Mouse (Mus musculus): ENCODE results near the gene Kif1a.
"Not testable (repeated sequence)": the region's sequence is repeated elsewhere in the genome, so short reads cannot be mapped to it uniquely, and the experiment has no call there.

The Kif1a gene

DNA sequence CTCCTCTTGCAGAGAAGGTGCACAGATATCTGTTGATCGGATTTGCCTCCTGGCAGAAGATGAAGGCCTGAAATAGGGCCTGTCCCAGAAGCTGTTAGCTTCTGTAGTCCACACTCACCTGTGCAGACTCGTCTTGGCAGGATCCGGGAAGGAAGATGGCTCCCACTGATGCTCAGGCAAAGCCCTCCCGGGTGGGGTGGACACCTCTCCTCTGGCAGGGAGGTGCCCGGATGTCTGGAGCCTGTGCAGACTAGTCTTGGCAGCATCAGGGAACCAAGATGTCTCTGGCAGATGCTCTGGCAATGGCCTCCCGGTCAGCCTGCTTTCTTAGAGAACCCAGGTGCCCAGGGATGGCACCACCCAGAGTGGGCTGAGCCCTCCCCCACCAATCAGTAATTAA lies 131.0 kb downstream of the Kif1a start:
- not testable (repeated sequence) for DNase-seq (ENCODE audit: low spot score in 2 of 2)

All from spleen, postnatal 36 days (tissue).